Mouse (Mus musculus) liver, adult 2 months (tissue): ENCODE data around the gene Syf2.

ENCODE experiments used
- CTCF ChIP-seq: fragments of 200-500 bp; IDR thresholded peaks from 2 replicates; pipeline ENCODE4 v1.5.1; 2011; ENCODE audit warnings: low read depth, low read length, control low read depth
- POLR2A ChIP-seq: fragments of 200-500 bp; IDR thresholded peaks from 2 replicates; pipeline ENCODE4 v1.6.1; 2011; ENCODE audit warnings: low read length, control low read depth; ENCODE audit not compliant: insufficient read depth; ENCODE audit errors: extremely low read depth

- TF ChIP-seq CTCF (no peak), POLR2A (no peak)
Measured at GRCm38 (mm10) chr4:134927815-134928463, 2.8 kb upstream of the Syf2 start.
